Mouse (Mus musculus) kidney, adult 2 months (tissue): ENCODE measurements at regions not wholly inside any gene's neighbourhood (a gene's known extent, or its start where the extent isn't known, plus 50 kb on each side); places are given as distances from the start of the nearest gene placed in this dataset.

Experiments
- CTCF ChIP-seq: fragments of 200-500 bp; conservative IDR thresholded peaks from 2 replicates; pipeline ENCODE4 v1.5.1; 2011; ENCODE audit warnings: low read depth, mild to moderate bottlenecking, control low read depth, low read length, moderate library complexity, mixed read lengths; ENCODE audit not compliant: insufficient read depth, insufficient read length
- POLR2A ChIP-seq: fragments of 200-500 bp; IDR thresholded peaks from one replicate; pipeline ENCODE4 v1.6.1; 2011; ENCODE audit warnings: low read depth, low read length, control low read depth

- TF ChIP-seq CTCF (no peak), POLR2A (no peak)
Measured at GRCm38 (mm10) chr15:69575611-69576153, 3075.0 kb upstream of the Lrrc6 start.
